Mouse (Mus musculus) limb, embryonic 12.5 days (tissue): ENCODE data around the gene Gsta4. TPM values are rescaled to one million over a fixed set of nuclear protein-coding genes. Genes with fewer than 3 reads are reported as not detected.

Experiments
- ATAC-seq: fragments of 200-750 bp; cut with Nextera tagmentation; 2 replicates; pipeline ENCODE4 v1.8.0; 2017; ENCODE audit warnings: low read depth, moderate TSS enrichment; ENCODE audit not compliant: insufficient number of reproducible peaks, insufficient read depth, low FRiP score, low TSS enrichment
- H3K27ac ChIP-seq: fragments of 300-500 bp; sonication (generic); 2 replicates; pipeline ENCODE4 v1.5.1; 2016; ENCODE audit warnings: mild to moderate bottlenecking, moderate library complexity
- H3K27me3 ChIP-seq: fragments of 300-500 bp; sonication (generic); 2 replicates; pipeline ENCODE4 v1.6.1; 2016; ENCODE audit warnings: mild to moderate bottlenecking, moderate library complexity
- H3K36me3 ChIP-seq: fragments of 300-500 bp; sonication (generic); 2 replicates; pipeline ENCODE4 v1.6.1; 2016; ENCODE audit warnings: mild to moderate bottlenecking, moderate library complexity
- H3K4me1 ChIP-seq: fragments of 300-500 bp; sonication (generic); replicated peaks from 2 replicates; pipeline ENCODE4 v1.6.1; 2016
- H3K4me2 ChIP-seq: fragments of 300-500 bp; sonication (generic); 2 replicates; pipeline ENCODE4 v1.6.1; 2016; ENCODE audit warnings: mild to moderate bottlenecking, moderate library complexity
- H3K4me3 ChIP-seq: fragments of 300-500 bp; sonication (generic); replicated peaks from 2 replicates; pipeline ENCODE4 v1.5.1; 2016; ENCODE audit warnings: mild to moderate bottlenecking
- H3K9ac ChIP-seq: fragments of 300-500 bp; sonication (generic); replicated peaks from 2 replicates; pipeline ENCODE4 v1.6.1; 2016; ENCODE audit warnings: mild to moderate bottlenecking, moderate library complexity
- H3K9me3 ChIP-seq: fragments of 300-500 bp; sonication (generic); 2 replicates; pipeline ENCODE4 v1.6.1; 2016; ENCODE audit warnings: mild to moderate bottlenecking, moderate library complexity
- WGBS: fragments of 180-500 bp; shearing (Covaris S2); methylation state at CpG from one replicate; pipeline ENCODE4 v1.1.7; 2016; 5-methylcytosine and 5-hydroxymethylcytosine counted together
- polyA plus RNA-seq: library from polyadenylated mRNA; unstranded; fragments of >200 nt; fragmentation: Nextera tagmentation; extraction: Ambion mirVana; gene quantifications from 2 replicates; pipeline ENCODE4 v1.2.1, GENCODE M21; 2016

The Gsta4 gene
- polyA plus RNA-seq, 1 experiment from 2014 or later: 140 TPM

- no peak overlapping the region for H3K27ac ChIP-seq
- H3K9ac ChIP-seq: no peak overlapping the region
- H3K36me3 ChIP-seq: no peaks in the 10 kb centered on the region
- no peaks in the 10 kb centered on the region for H3K27me3 ChIP-seq
- no peak overlapping the region for H3K4me2 ChIP-seq
- H3K4me3 ChIP-seq: no peak overlapping the region
- ATAC-seq: no peak
- 96% methylated on average over 2 of the region's 2 CpGs for WGBS
- no peaks in the 10 kb centered on the region for H3K9me3 ChIP-seq
- no peaks in the 10 kb centered on the region; the same call in 1 of the 2 replicates for H3K4me1 ChIP-seq
These were observed 3.5 kb upstream of the Gsta4 start for GRCm38 (mm10) chr9:78179071-78179470.

GRCm38 (mm10) chr9:78185686-78186085, 3.1 kb downstream of the Gsta4 start:
- H3K27me3 ChIP-seq: peaks cover 12% of the 10 kb centered on the region; the same call in 1 of the 2 replicates
- peaks cover 5% of the 10 kb centered on the region for H3K4me1 ChIP-seq
- ATAC-seq: no peak
- no peak overlapping the region for H3K27ac ChIP-seq
- WGBS: 83% methylated on average over 9 of the region's 9 CpGs
- H3K4me3 ChIP-seq: no peak overlapping the region
- H3K4me2 ChIP-seq: no peak overlapping the region
- no peak overlapping the region for H3K9ac ChIP-seq
- H3K9me3 ChIP-seq: no peaks in the 10 kb centered on the region
- H3K36me3 ChIP-seq: no peaks in the 10 kb centered on the region

- Histone ChIP-seq H3K4me3 (no peak overlapping the region), H3K9ac (no peak overlapping the region), H3K9me3 (no peaks in the 10 kb centered on the region), H3K4me1 (peaks cover 22% of the 10 kb centered on the region), H3K27ac (no peak overlapping the region), H3K27me3 (peaks cover 15% of the 10 kb centered on the region; the same call in 1 of the 2 replicates), H3K4me2 (no peak overlapping the region), H3K36me3 (no peaks in the 10 kb centered on the region)
- 72% methylated on average over 8 of the region's 8 CpGs for WGBS
- no peak for ATAC-seq
These were observed 6.3 kb downstream of the Gsta4 start for GRCm38 (mm10) chr9:78188910-78189309.

- 2% methylated on average over 19 of the region's 19 CpGs for WGBS
- H3K4me1 ChIP-seq: peaks cover 27% of the 10 kb centered on the region
- H3K27ac ChIP-seq: no peak overlapping the region
These were observed 8.4 kb downstream of the Gsta4 start for GRCm38 (mm10) chr9:78190651-78191634.

GRCm38 (mm10) chr9:78191736-78192135, 9.2 kb downstream of the Gsta4 start:
- H3K27ac ChIP-seq: peak overlapping the region; percentile 80
- H3K36me3 ChIP-seq: no peaks in the 10 kb centered on the region
- peak; percentile 7; the same call in 1 of the 2 replicates for ATAC-seq
- peak overlapping the region; percentile 48 for H3K9ac ChIP-seq
- peaks cover 15% of the 10 kb centered on the region; the same call in 1 of the 2 replicates for H3K27me3 ChIP-seq
- peak overlapping the region; percentile 67 for H3K4me2 ChIP-seq
- peaks cover 27% of the 10 kb centered on the region for H3K4me1 ChIP-seq
- no peaks in the 10 kb centered on the region for H3K9me3 ChIP-seq
- WGBS: under 1% methylated on average over 18 of the region's 18 CpGs
- peak overlapping the region; percentile 44 for H3K4me3 ChIP-seq

More at GRCm38 (mm10) chr9:78190651-78191634, 8.4 kb downstream of the Gsta4 start:
- Histone ChIP-seq H3K4me3 (peak overlapping the region; percentile 44), H3K9ac (0 out of 2 replicates have a peak overlapping the region, but pooled peaks have one; percentile 48), H3K27me3 (peaks cover 15% of the 10 kb centered on the region; the same call in 1 of the 2 replicates), H3K9me3 (no peaks in the 10 kb centered on the region), H3K36me3 (no peaks in the 10 kb centered on the region), H3K4me2 (peak overlapping the region; percentile 67)
- no peak; the same call in 1 of the 2 replicates for ATAC-seq

- ATAC-seq: no peak
- Histone ChIP-seq H3K27ac (peak overlapping the region; percentile 31; the same call in 1 of the 2 replicates), H3K27me3 (peaks cover 15% of the 10 kb centered on the region; the same call in 1 of the 2 replicates), H3K4me1 (peaks cover 27% of the 10 kb centered on the region), H3K4me2 (peak overlapping the region; percentile 67), H3K4me3 (no peak overlapping the region), H3K9ac (no peak overlapping the region), H3K36me3 (peaks cover 17% of the 10 kb centered on the region; the same call in 1 of the 2 replicates), H3K9me3 (no peaks in the 10 kb centered on the region)
- WGBS: 46% methylated on average over 9 of the region's 9 CpGs
These were observed 11.5 kb downstream of the Gsta4 start for GRCm38 (mm10) chr9:78193902-78194597.

GRCm38 (mm10) chr9:78195034-78195433, 12.5 kb downstream of the Gsta4 start:
- Histone ChIP-seq H3K9me3 (no peaks in the 10 kb centered on the region), H3K4me2 (no peak overlapping the region), H3K36me3 (peaks cover 27% of the 10 kb centered on the region), H3K27ac (no peak overlapping the region), H3K4me3 (no peak overlapping the region), H3K27me3 (peaks cover 10% of the 10 kb centered on the region; the same call in 1 of the 2 replicates), H3K9ac (no peak overlapping the region), H3K4me1 (peaks cover 27% of the 10 kb centered on the region)
- ATAC-seq: no peak
- WGBS: 85% methylated on average over 11 of the region's 11 CpGs

- peaks cover 14% of the 10 kb centered on the region; the same call in 1 of the 2 replicates for H3K4me1 ChIP-seq
- no peaks in the 10 kb centered on the region for H3K27me3 ChIP-seq
- 97% methylated on average over 9 of the region's 9 CpGs for WGBS
- peaks cover 52% of the 10 kb centered on the region for H3K36me3 ChIP-seq
- no peak overlapping the region for H3K4me2 ChIP-seq
- ATAC-seq: no peak
- H3K9ac ChIP-seq: no peak overlapping the region
- no peaks in the 10 kb centered on the region for H3K9me3 ChIP-seq
- no peak overlapping the region for H3K27ac ChIP-seq
- H3K4me3 ChIP-seq: no peak overlapping the region
These were observed 15.2 kb downstream of the Gsta4 start for GRCm38 (mm10) chr9:78197801-78198200.

- Histone ChIP-seq H3K4me3 (no peak overlapping the region), H3K9me3 (no peaks in the 10 kb centered on the region), H3K36me3 (peaks cover 90% of the 10 kb centered on the region), H3K27me3 (no peaks in the 10 kb centered on the region), H3K9ac (no peak overlapping the region), H3K4me1 (no peaks in the 10 kb centered on the region), H3K4me2 (no peak overlapping the region), H3K27ac (no peak overlapping the region)
- ATAC-seq: no peak
- WGBS: 91% methylated on average over 6 of the region's 6 CpGs
These were observed 21.6 kb downstream of the Gsta4 start for GRCm38 (mm10) chr9:78204194-78204593.

GRCm38 (mm10) chr9:78208956-78209355, 26.4 kb downstream of the Gsta4 start:
- no peak for ATAC-seq

GRCm38 (mm10) chr9:78210079-78210478, 27.5 kb downstream of the Gsta4 start:
- H3K9ac ChIP-seq: no peak overlapping the region
- peaks cover 60% of the 10 kb centered on the region for H3K36me3 ChIP-seq
- 96% methylated on average over 3 of the region's 3 CpGs for WGBS
- H3K27ac ChIP-seq: no peak overlapping the region
- H3K27me3 ChIP-seq: no peaks in the 10 kb centered on the region
- no peak overlapping the region for H3K4me3 ChIP-seq
- ATAC-seq: no peak
- no peaks in the 10 kb centered on the region for H3K9me3 ChIP-seq
- no peaks in the 10 kb centered on the region for H3K4me1 ChIP-seq
- H3K4me2 ChIP-seq: no peak overlapping the region

More at GRCm38 (mm10) chr9:78208956-78209355, 26.4 kb downstream of the Gsta4 start:
- Histone ChIP-seq H3K9ac (no peak overlapping the region), H3K4me1 (no peaks in the 10 kb centered on the region), H3K36me3 (peaks cover 71% of the 10 kb centered on the region), H3K4me3 (no peak overlapping the region), H3K27me3 (no peaks in the 10 kb centered on the region), H3K27ac (no peak overlapping the region), H3K4me2 (no peak overlapping the region), H3K9me3 (no peaks in the 10 kb centered on the region)
- WGBS: 53% methylated on average over 4 of the region's 4 CpGs
